Mouse (Mus musculus) erythroblast, adult 5-6 weeks (primary cell): ENCODE measurements around the gene Socs2. TPM values are rescaled to one million over a fixed set of nuclear protein-coding genes. Genes with fewer than 3 reads are reported as not detected.

Experiments
- ATAC-seq: replicated peaks from 2 replicates; pipeline ENCODE4 v1.8.0; 2016; ENCODE audit warnings: moderate number of reproducible peaks, mild to moderate bottlenecking, moderate TSS enrichment, inconsistent platforms; ENCODE audit not compliant: poor library complexity, low FRiP score, severe bottlenecking
- total RNA-seq, 2 experiments: library from RNA; stranded (forward) in 1 of 2; stranded (reverse) in 1 of 2; fragments of 150-400 nt in 1 of 2; fragments of 200-764, 138-1000 nt in 1 of 2; gene quantifications; 2 replicates each; pipeline versions ENCODE4 v1.2.3 to v1.2.4; 2015 to 2017; ENCODE audit warnings: low replicate concordance in 2 of 2

Gene Socs2
- total RNA-seq, 2 experiments from 2014 or later, result not detected

DNA sequence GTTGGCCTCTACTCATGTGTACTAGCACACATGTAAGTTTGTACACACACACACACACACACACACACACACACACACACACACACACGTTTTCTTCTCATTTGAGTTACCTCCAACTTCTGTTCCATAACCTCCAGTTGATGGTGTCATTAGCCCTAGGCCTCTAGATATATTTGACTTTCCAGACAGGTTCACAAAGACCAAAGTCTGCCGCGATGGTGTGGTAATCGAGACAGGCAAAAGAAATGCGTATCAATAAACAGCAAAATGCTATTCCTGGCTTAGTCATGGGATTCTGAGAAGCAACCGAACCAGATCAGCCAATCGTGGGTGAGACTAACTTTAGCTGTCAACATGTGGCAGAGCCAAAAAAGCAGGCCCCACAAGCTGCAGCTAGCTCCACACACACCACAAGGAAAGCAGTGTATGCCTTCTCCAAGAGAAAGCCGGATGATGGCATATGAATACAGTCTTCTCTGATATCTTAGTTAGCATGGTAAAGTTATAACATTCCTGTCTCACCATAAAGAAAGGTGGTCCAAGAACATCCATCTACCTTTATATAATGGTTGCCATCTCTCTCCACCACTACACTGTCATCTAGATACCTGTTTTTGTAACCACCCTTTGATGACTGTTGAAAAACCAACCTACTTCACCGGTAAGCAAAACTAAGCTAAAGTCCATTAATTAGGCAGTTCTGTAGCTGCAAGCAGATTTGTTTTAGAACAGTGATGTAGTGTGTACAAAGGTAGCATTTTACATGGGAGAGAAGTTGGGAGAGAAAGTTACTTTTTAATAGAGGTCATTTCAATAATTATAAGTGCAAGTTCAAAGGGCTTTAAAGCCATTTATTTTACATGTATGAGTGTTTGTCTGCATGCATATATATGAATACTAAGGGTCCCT is 9.5 kb upstream of the Socs2 start:
- ATAC-seq, result no peak

DNA sequence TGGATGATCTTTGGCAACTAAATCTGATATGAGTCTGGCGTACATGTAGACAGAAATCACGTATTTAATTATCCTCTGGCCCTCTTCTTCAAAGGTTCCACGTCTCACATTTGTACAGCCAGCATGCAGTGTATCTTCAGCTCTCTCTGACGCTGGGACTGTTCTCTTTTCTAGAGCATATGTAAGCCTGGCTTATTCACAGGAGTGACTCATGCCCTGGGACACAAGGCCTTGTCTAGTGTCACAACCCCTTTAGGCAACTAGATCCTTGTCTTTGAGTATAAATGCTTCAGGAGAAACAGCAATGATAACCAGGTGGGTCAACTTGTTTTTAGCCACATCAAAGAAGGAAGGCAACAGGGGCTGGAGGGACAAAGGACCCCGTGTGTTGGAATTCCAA is 5.7 kb upstream of the Socs2 start:
- ATAC-seq, result no peak

DNA sequence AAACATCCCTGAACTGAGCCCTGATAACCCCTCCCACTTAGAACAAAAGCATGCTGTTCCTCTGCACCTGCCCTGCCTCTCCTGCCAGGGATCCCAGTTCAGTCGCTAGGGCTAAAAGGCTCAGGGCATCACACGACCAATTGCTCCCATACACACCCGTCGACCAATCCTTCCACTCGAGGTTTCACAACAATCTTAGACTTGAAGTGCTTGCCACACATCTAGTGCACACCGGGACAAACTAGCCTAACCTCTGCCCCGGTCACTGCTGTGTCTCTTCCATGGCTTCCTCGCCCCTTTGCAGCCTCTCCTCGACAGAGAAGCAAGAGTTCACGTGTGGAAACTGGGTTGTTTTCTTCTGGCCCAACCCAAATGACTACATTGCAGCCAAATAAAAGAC is 3.3 kb upstream of the Socs2 start:
- ATAC-seq, result no peak

DNA sequence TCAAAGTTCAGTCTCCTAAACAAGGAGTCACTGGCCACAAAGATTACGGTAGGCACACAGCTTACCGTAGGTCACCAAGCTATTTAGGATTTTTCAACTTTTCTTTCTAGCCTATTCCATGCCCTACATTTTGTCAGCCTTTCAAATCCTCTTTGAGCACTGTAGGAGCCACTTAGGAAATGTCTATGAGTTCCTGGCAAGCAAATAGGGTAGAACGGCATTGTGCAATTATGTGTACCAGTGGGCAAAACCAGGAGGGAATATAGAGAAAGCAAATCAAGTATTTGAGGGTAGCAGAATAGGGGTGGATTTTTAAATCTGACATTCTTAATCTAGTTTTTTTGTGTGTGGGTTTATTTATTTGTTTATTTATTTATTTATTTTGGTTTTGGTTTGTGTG is 2.7 kb upstream of the Socs2 start:
- ATAC-seq, result no peak

DNA sequence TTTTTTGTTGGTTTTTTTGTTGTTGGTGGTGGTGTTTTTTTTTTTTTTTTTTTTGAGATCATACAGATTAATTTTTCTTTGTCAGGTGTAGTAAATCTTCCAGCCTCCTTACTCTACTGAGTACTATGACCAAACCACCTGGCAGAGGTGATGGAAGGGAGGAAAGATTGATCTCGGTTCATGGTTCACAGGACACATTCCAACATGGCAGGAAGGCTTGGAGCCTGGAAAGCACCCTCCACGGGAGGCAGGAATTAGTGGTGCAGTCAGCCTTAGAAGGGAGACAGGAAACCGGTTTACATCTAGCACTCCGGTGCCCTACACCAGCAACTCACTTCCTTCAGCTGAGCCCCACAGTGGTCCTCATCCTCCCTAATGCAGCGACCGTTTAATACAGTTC is 1.7 kb upstream of the Socs2 start:
- no peak for ATAC-seq

DNA sequence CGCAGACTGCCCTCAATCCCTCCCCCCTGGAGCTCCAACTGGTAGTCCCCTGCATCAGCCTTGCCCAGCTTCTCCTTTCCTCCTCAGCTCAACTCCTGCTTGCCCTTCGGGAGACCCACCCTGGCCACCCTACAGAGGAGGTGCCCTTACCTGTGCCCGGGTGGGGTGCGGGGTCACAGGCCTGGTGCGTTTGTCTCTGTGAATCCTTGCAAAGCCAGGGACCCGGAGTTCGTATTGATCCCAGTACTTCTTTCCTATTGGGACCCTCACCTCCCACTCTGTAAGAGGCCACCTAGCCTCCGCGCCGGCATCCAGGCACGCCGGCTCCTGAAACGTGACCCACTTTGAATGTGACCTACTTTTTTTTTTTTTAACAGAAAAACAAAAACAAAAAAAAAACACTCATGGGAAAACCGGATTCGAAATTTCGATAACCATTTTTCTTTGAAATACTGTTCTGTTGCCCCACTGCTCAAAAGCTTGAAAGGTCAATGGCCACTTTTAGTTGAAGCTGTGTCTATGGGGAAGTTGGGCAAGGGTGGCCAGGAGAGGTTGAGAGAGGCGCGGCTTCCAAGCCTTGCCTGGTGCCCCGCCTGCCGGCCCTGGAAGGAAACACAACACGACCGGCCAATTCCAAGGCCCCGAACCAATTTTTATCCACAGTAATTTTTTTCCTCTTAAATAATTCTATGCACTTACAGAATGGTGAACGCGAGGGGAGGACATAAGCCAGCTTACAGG is 686 bp upstream of the Socs2 start:
- no peak for ATAC-seq

DNA sequence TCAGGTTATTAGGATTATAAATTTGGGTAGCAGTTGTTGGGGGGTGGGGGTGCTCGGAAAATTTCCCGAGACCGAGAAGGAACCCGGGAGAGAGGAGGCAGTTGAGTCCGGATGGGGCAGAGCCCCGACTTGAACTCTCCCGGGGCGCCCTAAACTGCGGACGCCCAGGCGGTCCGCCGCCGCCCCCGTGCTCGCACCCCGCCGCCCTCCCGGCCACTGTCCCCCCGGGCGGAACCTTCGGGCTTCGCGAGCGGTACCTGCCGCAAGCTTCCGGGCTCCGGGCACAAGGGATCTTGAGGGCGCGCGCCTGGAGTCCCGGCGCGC is 657 bp downstream of the Socs2 start:
- no peak for ATAC-seq

DNA sequence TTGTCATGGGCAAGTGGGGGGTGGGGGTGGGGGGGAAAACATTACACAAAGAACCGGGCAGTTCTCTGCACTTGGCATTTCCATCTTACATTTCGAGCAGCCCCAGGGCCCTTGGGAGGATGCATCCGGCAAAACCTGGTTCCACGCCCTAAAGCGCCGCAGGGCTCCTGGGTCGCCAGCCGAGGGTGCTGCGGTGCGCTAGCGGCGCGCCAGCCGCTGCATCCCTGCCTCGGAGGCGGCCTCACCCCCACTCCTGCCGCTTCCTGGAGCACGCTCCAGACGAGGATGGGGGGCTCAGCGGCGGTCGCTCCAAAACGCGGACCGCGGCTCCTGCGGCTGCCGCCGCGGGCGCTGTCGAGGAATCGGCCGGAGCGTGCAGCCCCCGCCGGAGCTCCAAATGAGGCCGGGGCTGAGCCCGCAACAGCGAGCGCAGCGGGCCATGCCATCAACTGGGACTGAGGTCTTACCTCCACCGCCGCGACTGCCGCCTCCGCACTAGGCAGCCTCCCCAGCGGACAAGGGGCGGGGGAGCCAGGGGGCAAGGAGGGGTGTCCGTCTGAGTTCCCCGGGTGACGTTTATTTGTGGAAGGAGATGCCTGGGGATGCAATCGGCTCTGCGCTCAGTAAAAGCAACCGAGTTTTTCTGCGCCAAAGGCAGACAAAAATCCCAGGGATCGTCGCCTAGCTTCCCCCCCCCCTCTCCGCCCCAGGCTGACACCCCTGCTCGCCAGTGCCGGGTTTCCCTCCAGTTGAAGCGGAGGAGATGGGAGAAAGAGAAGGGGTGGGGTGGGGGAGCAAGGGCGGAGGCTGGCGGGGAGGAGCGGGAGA is 1.2 kb downstream of the Socs2 start:
- ATAC-seq, result no peak

DNA sequence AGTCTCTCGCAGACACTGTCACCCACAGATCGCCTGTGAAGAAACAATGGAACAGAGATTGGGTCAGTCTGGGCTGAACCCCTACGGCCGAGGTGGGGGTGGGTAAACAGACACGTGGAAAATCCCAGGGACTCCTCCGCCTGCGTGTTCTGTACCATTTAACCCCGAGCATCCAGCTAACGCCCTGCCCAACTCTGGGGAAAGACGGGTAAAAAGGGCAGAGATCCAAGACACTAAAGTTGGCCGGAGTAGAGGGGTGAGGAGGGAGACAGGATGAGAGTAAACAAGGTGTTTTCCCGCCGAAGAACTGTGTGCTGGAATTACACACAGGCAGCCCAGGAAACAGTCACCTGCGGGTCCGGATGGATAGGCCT is 1.8 kb downstream of the Socs2 start:
- no peak for ATAC-seq

DNA sequence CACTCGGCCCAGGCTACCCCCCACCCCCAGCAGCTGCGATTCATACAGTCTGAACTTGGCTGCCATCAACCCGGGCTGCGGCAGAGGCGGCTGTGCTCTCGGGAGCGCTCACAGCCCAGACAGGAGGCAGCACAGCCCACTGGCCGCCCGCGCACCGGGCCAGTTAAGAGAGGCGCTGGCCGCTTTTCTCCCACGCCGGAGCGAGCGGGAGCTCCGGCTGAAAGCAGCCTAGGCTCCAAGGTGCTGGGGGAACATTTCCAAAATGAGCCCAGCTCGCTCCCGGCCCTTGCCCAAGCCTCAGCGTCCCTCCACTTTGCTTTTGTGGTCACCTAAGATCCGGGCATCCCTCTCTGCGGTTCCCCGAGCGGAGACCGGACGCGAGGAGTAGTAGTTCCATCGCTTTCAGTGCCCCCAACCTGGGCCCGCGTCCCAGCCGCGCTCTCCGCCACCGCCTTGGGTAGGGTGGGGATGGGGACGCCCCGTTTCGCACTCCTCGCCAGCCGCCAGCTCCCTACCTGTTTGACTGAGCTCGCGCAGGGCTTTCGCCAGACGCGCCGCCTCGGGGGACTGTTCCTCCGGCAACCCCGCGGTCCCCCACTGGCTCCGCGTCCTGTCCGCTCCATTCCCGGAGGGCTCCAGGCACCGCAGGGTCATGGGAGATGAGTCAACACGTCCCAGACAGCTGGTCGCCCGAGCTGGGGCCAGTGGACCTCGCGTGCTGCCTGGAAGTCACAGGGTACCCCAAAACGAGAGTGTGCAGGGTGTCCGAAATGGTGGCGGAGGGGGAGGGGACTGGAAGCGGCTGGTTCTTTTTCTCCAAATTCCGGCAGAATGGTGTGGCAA is 2.4 kb downstream of the Socs2 start:
- ATAC-seq, result no peak

DNA sequence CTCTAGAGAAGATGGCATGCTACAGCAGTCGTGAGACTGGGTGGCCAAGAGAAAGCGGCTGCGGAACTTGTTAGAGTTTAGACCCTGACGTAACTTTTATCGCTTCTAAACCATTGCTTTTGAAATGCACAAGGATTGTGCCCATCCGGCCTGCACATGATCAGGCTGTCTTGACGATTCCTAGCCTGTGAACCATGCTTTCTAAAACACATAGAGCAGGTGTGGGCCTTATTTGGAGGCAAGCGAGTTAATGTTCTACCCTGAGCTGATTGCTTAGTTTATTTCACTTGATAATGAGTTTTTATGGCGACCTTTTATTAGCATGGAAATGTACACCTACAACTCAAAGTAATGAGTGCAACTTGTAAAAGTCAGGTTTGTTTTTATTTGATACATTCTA is 5.8 kb downstream of the Socs2 start:
- no peak for ATAC-seq

DNA sequence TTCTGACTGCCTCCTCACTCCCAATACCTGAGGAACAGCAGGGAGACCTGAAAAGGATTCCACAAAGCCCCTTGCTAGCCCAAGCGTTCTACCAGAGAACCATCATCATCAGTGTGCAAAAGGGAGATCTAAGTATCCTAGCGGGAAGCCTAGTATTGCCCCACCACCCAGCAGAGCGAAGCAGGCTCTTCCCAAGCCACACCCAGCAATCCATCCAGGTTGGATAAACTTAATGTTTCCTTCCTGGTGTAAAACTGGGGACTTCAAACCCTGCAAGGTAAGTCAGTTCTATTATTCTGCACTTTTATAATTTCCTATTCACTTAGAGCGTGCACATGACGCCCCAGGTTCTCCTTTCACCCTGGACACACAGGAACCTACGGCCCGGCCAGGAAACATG is 6.3 kb downstream of the Socs2 start:
- ATAC-seq, result no peak

DNA sequence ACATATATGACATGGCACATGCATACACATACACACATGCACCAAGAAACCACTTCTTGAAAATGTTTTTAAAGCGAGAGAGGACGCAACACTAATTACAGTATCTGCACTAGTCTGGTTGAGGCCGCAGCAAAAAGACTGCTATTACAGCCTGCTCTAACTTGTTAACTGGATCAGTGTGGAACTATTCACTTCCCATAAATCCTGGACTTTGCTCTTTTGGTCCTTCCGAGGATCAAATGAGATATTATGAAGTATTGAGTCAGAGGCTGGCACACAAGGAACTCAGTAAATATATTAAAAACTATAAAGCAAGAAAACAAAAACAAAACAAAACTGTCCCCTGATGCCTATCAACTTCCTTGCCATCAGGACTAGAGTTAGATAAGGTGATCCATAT is 6.8 kb downstream of the Socs2 start:
- ATAC-seq, result no peak

DNA sequence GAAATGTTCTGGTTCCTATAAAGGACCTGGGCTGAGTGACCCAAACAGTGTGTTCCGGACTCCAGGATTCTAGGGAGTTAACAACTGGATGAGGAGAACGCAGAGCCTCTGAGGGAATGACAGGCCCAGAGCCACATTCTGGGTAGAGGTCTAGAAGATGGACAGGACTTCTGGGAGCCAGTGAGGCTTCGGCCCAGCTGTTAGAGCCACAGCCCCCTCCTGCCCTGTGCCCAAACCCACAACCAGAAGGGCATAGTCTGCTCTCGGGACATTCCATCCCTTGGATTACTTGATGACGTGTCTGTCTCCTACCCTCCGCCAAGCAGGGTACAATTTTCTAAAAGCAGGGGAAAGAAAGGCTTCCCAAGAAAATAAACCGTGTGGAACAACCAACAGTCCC is 7.8 kb downstream of the Socs2 start:
- no peak for ATAC-seq

DNA sequence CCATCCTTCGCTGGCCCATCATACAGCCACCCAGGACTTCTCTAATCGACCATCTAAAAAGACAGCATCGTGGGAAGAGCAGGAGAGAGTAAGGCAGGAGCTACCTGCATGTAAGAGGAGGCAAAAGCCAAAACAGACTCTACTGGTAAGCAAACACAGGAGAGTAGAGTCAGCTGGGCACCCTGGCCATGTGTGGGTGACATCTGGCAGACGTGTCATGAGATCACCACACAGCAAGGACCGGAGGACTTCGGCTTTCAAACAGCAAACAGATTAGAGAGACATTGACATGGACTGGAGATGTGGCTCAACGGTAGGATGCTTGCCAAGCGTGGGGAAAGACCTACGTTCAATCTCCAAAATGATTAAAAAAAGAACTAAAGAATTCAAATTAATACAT is 8.5 kb downstream of the Socs2 start:
- ATAC-seq, result no peak

DNA sequence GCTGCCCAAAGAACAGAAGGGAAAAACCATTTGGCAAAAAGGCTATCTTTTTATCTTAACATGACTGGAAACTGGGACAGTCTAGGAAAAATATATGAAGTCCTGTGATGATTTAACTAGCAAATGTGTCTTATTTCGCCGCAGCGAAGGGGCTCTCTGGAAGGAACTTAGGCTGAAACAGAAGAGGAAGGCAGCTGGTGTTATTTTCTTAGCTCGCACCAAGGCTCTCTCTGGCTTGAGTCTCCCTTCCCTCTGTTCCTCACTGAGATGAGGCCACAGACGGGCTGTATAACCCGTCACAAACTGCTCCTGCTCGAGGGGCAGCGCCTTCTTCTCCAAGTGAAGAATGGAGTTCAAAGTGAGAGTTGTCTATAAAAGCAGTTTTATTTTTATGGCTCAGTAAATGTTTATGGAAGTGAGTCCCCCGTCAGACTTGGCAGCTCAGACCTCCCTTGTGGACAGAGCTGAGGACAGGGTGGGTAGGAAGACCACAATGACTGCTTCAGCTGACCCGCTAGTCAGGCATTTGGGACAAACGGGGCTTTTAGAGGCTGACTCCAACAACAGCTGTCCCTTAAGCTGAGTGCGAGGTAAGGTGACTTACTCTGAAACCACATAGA is 9.3 kb downstream of the Socs2 start:
- ATAC-seq, result no peak

DNA sequence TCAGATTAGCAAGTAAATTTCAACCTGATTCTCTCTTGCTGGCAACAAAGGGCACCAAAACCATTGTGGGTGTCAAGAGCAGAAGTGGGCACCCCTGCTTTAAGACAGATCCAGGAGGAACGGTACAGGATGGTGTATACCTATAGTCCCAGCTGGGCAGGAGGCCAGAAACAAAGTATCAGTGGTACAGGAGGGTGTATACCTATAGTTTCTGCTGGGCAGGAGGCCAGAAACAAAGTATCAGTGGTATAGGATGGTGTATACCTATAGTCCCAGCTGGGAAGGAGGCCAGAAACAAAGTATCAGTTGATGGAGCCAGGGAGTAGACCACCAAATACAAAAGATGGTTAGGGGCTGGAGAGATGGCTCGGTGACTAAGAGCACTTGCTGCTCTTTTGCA is 12.2 kb downstream of the Socs2 start:
- no peak for ATAC-seq

DNA sequence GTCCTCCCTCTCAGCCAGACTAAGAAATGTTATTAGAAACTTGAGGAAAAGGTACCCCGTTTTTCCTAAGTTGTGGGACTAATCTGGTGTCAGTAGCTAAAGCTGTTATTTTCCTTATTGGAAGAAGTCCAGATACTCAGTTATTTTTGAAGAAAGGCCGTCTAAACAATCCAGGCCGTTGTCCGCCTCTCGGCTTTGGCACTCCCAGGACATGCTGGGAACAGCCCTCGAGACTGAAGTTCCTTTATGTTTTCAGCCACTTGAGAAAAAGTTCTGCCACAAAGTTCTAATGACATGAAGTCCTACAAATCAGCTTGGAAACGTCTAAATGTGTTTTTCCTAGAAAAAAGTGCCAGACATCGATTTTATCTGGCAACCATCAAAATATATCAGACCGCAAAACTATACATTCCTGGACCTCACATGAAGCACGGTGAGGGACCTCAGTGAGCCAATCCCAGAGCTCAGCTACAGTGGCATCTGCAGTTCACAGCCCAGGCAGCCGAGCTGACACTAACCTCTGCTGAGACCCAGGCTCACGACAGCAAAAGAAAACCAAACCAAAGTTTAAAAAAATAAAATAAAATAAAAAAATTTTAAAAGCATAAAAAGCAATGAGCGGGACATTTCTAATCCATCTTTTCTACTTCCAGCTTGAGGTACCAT is 17.2 kb downstream of the Socs2 start:
- no peak for ATAC-seq

DNA sequence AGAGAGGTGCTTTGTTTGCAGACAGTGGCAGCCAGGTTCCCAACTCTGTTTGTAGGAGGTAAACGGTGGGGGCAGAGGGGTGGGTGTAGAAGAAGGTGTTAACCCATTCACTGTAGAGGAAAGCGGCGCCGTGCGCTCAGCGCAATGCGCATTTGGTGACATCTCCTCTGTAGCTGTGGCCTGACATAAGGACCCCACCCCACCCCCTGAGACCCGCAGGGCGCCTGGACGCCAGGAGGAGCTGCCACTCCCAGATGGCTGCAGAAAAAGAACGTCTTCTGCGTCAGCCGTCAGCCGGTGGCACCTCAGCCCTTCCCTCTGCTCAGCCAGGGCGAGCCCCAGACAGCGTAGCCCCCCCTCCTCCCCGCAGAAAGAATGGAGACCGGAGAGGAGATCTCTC is 18.5 kb downstream of the Socs2 start:
- no peak for ATAC-seq
